Mouse (Mus musculus) right cerebral cortex, postnatal 10 days (tissue): ENCODE measurements around the gene Rps27a.
"Not testable (repeated sequence)": the region's sequence is repeated elsewhere in the genome, so short reads cannot be mapped to it uniquely, and the experiment has no call there.

Experiments
- DNase-seq, 2 experiments: peaks; one replicate each; pipeline ENCODE4 v3.0.0; 2021; ENCODE audit warnings: low spot score in 2 of 2

The Rps27a gene

GRCm38 (mm10) chr11:29547752-29548503 lies at the start of gene Rps27a, which contains the start of gene Clhc1:
Rps27a (minus strand) TSS chr11:29548109.
Clhc1 (plus strand) TSS chr11:29547950.
- peak; percentile 94 for DNase-seq

- no peak for DNase-seq
These were observed 49.2 kb upstream of the Rps27a start for GRCm38 (mm10) chr11:29597159-29597558.

DNA sequence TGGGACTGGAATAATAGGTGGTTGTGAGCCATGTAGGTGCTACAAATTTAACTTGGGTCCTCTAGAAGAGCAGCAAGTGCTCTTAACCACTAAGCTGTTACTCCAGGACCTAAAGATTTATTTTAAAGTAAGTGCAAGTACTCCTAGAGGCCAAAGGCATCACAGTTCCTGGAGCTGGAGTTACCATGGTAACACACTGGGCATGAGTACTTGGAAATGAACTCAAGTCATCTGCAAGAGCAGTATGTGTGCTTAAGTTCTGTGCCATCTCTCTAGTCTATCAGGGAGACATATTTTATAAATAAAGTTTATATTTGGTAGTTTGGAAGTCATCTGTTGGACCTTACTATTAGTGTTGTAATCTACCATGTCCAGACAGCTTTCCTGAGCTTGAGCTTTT lies 47.3 kb upstream of the Rps27a start:
- DNase-seq = no peak

- no peak for DNase-seq
These were observed 31.7 kb upstream of the Rps27a start for GRCm38 (mm10) chr11:29579610-29580009.

DNA sequence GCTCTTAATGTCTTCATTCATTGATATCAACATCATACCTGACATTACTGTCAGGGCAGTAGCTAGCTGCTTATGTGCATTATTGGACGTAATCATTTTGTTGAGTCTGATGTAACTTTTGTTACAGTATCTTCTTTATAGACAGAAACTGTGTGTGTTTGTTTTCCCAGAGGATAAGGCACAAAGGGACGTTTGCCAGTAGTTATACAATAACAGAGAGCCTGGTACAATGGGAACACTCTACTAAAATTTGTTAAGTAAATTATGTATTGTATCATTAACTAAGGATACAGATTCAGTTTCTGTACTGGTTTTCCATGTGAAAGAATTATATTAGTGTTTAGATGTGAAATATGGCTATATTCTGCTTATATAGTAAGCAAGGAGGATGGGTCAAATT lies 24.7 kb upstream of the Rps27a start:
- DNase-seq = no peak

GRCm38 (mm10) chr11:29571536-29571935 lies 23.6 kb upstream of the Rps27a start:
- no peak for DNase-seq

GRCm38 (mm10) chr11:29563406-29563805 lies 15.5 kb upstream of the Rps27a start:
- no peak for DNase-seq

GRCm38 (mm10) chr11:29560990-29561389 lies 13.1 kb upstream of the Rps27a start:
- no peak for DNase-seq

GRCm38 (mm10) chr11:29560452-29560851 lies 12.5 kb upstream of the Rps27a start:
- DNase-seq = no peak

GRCm38 (mm10) chr11:29549425-29549778 lies 1.5 kb upstream of the Rps27a start:
- no peak for DNase-seq

GRCm38 (mm10) chr11:29548504-29549424 lies 855 bp upstream of the Rps27a start:
- peak in 1 of 2 experiments; percentile 31 for DNase-seq

GRCm38 (mm10) chr11:29547249-29547751 lies 609 bp downstream of the Rps27a start:
- DNase-seq = peak in 1 of 2 experiments; percentile 47

GRCm38 (mm10) chr11:29546762-29547161 lies 1.1 kb downstream of the Rps27a start:
- DNase-seq = no peak

GRCm38 (mm10) chr11:29546297-29546696 lies 1.6 kb downstream of the Rps27a start:
- not testable (repeated sequence) for DNase-seq

GRCm38 (mm10) chr11:29545150-29545752 lies 2.7 kb downstream of the Rps27a start:
- not testable (repeated sequence) for DNase-seq

- no peak for DNase-seq
These were observed 3.5 kb downstream of the Rps27a start for GRCm38 (mm10) chr11:29544225-29544945.

DNA sequence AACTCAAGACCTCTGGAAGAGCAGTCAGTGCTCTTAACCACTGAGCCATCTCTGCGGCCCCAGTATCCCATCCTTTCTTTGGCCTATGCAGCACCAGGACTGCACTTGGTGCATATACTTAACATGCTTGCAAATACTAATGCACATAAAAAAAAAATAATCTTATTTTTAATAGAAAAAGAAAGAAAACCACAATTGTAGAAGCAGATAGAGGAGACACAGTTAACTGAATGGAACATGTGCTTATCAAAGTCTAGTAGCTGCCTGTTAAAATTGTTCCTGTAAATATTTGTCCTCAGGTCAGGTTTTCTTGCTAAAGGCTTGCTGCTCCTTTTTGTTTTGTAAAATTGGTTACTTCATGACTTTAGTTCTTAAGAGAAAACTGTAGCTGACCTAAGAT lies 9.7 kb downstream of the Rps27a start:
- no peak for DNase-seq

DNA sequence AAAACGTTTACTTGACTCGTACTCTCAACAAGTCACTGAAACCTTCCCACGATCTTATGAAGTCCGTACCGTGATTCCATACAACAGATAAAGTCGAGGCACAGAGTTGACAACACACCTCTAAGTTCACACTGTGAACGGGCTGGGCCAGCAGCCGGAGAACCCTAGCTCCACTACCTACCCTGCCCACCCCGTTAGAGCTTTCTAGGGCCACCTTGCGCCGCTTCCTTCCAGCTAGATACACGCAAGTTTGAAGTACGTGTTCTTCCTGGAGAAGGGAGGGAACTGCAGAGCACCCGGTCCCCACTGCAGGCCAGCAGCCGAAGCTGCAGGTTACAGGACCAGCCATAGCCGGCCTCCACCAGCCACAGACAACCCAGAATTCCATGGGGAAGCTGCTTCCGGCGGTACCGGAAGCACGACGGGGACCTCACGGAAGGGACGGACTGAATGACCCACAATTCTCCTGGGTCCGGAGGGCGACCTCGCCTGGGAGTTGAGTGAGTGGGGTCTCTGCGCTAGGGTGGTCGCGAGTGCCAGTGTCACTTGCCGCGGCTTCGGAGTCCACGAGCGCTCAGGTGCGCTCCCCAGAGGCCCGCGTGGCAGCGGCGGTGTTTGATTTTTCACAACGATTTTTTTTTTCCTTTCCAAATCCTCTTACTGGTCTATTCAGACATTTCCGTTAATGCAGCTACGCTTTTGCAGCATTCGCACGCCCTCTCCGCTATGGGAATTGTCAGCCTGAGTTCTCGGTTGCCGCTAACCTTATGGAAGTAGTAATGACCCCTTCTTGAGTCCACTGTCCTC lies 21.7 kb downstream of the Rps27a start, which contains the start of gene Mtif2:
Mtif2 (plus strand) TSS at position 421 of the 807 bp plus-strand sequence.
- peak; percentile 89 to 90 for DNase-seq

DNA sequence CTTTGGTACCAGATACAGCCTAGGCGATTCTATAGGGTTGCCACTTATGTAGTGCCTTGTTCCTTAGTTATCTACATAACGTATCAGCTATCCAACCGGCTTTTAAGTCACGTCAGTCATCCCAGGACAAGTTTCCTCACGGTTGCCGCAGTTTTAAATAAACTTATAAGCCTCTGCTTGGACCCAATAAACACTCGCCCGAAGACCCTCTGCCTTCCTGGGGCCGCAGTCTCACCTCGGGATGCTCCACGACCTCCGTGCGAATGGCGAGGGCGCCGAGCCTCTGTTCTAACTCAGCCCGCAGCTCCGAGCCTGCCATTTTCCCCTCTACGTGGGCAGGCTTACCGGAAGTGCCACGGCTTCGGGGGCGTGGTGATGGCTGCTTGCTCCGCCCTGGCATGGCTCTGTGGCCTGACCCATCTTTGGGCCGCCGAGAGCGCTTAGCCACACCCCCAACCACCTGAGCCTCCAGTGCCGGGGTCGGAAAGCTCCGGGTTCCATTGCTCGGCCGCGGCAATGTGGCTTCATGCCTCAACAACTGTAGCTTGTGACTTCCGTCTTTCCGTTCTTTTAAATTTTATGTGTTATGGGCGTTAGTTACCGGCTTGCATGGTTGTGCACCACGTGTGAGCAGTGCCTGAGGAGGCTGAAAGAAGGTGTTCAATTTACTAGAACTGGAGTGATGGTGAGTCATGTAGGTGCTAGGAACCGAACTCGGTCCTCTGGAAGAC lies 33.1 kb downstream of the Rps27a start, which contains the start of gene Prorsd1:
Prorsd1 (minus strand) TSS at position 352 of the 731 bp plus-strand sequence.
- peak; percentile 87 for DNase-seq

DNA sequence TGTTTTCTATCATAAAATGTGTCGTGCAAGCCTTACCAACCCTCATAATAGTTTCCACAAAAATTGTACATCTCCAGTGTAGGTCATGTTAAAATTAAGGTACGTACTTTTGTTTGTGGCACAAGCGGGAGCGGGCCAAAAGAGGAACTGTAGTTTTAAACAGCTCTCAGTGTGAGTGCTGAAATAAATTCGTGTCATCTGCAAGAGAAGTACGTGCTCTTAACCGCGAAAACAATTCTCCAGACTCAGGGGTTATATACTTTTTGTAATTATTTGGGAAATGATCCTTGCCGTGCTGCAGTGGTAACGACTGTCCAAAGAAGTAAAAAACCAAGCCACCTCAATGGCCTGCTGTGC lies 33.6 kb downstream of the Rps27a start:
- DNase-seq = no peak
